Mouse (Mus musculus) liver, embryonic 14.5 days (tissue): ENCODE measurements around the gene Mrap. TPM values are rescaled to one million over a fixed set of nuclear protein-coding genes. Genes with fewer than 3 reads are reported as not detected.
A peak's percentile ranks its signal among the peaks of the same experiment; 100 is the strongest.

ENCODE experiments used
- ATAC-seq: fragments of 200-750 bp; cut with Nextera tagmentation; 2 replicates; pipeline ENCODE4 v1.8.0; 2017; ENCODE audit warnings: moderate number of reproducible peaks, mild to moderate bottlenecking, moderate library complexity; ENCODE audit not compliant: insufficient read depth
- DNase-seq, 3 experiments: peaks; one replicate each; pipeline ENCODE4 v3.0.0-alpha.2; 2012 to 2013; ENCODE audit warnings: low read depth in 3 of 3, low spot score in 3 of 3
- H3K27ac ChIP-seq: fragments of 300-500 bp; sonication (generic); 2 replicates; pipeline ENCODE4 v1.5.1; 2014; ENCODE audit warnings: moderate library complexity, mild to moderate bottlenecking, control low read depth, inconsistent platforms
- H3K27me3 ChIP-seq: fragments of 300-500 bp; sonication (generic); 2 replicates; pipeline ENCODE4 v1.6.1; 2014; ENCODE audit warnings: mild to moderate bottlenecking, low read length, moderate library complexity; ENCODE audit not compliant: control insufficient read depth, insufficient read depth
- H3K36me3 ChIP-seq: fragments of 300-500 bp; sonication (generic); replicated peaks from 2 replicates; pipeline ENCODE4 v1.6.1; 2014; ENCODE audit warnings: low read depth; ENCODE audit not compliant: control insufficient read depth, insufficient read depth
- H3K4me1 ChIP-seq, 2 experiments: fragments of 200-500 bp in 1 of 2; fragments of 300-500 bp in 1 of 2; sonication (generic) in 1 of 2; replicated peaks; 2 replicates each; pipeline ENCODE4 v1.6.1; 2012 to 2014; ENCODE audit warnings: antibody characterized with exemption in 1 of 2, inconsistent platforms in 1 of 2, low read length in 1 of 2; ENCODE audit not compliant: control insufficient read depth in 2 of 2, insufficient read depth in 2 of 2
- H3K4me2 ChIP-seq: fragments of 300-500 bp; sonication (generic); 2 replicates; pipeline ENCODE4 v1.6.1; 2014; ENCODE audit warnings: low read depth, mild to moderate bottlenecking, control low read depth, moderate library complexity
- H3K4me3 ChIP-seq, 2 experiments: fragments of 200-500 bp in 1 of 2; fragments of 300-500 bp in 1 of 2; sonication (generic) in 1 of 2; 2 replicates each; pipeline ENCODE4 v1.5.1; 2012 to 2014; ENCODE audit warnings: low read depth in 2 of 2, low read length in 2 of 2, mild to moderate bottlenecking in 2 of 2, control low read depth in 1 of 2, inconsistent platforms in 1 of 2, moderate library complexity in 1 of 2; ENCODE audit not compliant: insufficient read depth in 1 of 2
- H3K9ac ChIP-seq: fragments of 300-500 bp; sonication (generic); replicated peaks from 2 replicates; pipeline ENCODE4 v1.6.1; 2014; ENCODE audit warnings: mild to moderate bottlenecking, control low read depth, moderate library complexity
- H3K9me3 ChIP-seq: fragments of 300-500 bp; sonication (generic); 2 replicates; pipeline ENCODE4 v1.6.1; 2016; ENCODE audit warnings: low read length, mixed read lengths; ENCODE audit not compliant: control insufficient read depth
- CTCF ChIP-seq: IDR thresholded peaks from 2 replicates; pipeline ENCODE4 v1.5.1; 2016; ENCODE audit warnings: antibody characterized with exemption, low read depth, control low read depth
- EP300 ChIP-seq: IDR thresholded peaks from 2 replicates; pipeline ENCODE4 v1.6.1; 2016; ENCODE audit warnings: antibody characterized with exemption, low read depth
- WGBS: fragments of 180-500 bp; shearing (Covaris S2); extraction: QIAGEN DNeasy Blood & Tissue Kit; methylation state at CpG from one replicate; pipeline ENCODE4 v1.1.7; 2014; ENCODE audit not compliant: insufficient replicate concordance; 5-methylcytosine and 5-hydroxymethylcytosine counted together
- polyA plus RNA-seq, 2 experiments: library from polyadenylated mRNA; depleted of rRNA in 1 of 2; stranded (reverse) in 1 of 2; unstranded in 1 of 2; fragments of >200 nt; fragmentation: Nextera tagmentation in 1 of 2; extraction: Ambion mirVana in 1 of 2; gene quantifications; 2 replicates each; pipeline versions ENCODE4 v1.2.1 to v1.2.3; 2012 to 2014

Gene Mrap
- polyA plus RNA-seq, 2 experiments, result 45.1 to 53.6 TPM

- no peak overlapping the region for H3K27ac ChIP-seq
- H3K27me3 ChIP-seq, result no peaks in the 10 kb centered on the region
- 6% methylated on average over 3 of the region's 3 CpGs for WGBS
- no peaks in the 10 kb centered on the region; a peak in 1 of 4 replicates for H3K4me1 ChIP-seq
- H3K9ac ChIP-seq, result no peak overlapping the region
- no peaks in the 10 kb centered on the region for H3K36me3 ChIP-seq
- DNase-seq (no peak), ATAC-seq (no peak)
- no peaks in the 10 kb centered on the region for H3K9me3 ChIP-seq
- H3K4me2 ChIP-seq, result no peak overlapping the region
- TF ChIP-seq CTCF (no peak), EP300 (no peak)
- no peak overlapping the region for H3K4me3 ChIP-seq
Measured at GRCm38 (mm10) chr16:90706279-90706678, 31.7 kb upstream of the Mrap start.

- H3K36me3 ChIP-seq, result no peaks in the 10 kb centered on the region
- no peak overlapping the region for H3K9ac ChIP-seq
- WGBS, result 60% methylated on average over 17 of the region's 17 CpGs
- DNase-seq (no peak), ATAC-seq (no peak)
- no peak overlapping the region for H3K27ac ChIP-seq
- no peak for TF ChIP-seq EP300
- TF ChIP-seq CTCF, result no peak
- no peaks in the 10 kb centered on the region for H3K9me3 ChIP-seq
- H3K4me3 ChIP-seq, result no peak overlapping the region
- no peaks in the 10 kb centered on the region for H3K4me1 ChIP-seq
- H3K4me2 ChIP-seq, result no peak overlapping the region
- H3K27me3 ChIP-seq, result no peaks in the 10 kb centered on the region
Measured at GRCm38 (mm10) chr16:90709711-90710289, 28.2 kb upstream of the Mrap start.

DNA sequence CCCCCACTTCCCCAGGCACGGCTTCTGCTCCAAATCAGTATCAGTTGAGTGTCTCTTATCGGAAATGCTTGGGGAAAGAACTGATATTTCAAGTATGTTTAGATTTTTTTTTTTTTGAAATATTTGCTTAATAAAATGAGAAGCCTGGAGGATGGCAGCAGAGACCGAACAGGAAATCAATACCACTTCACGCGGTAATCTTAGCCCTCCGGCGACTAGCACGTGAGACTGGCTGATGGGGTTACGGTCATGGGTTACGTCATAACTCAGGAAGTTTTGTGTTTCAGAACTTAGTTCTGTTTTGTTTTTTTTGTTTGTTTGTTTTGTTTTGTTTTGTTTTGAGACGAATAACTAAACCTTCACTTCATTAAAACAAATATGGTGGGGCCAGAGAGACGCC, 27.7 kb upstream of the Mrap start:
- 64% methylated on average over 12 of the region's 12 CpGs for WGBS
- Histone ChIP-seq H3K36me3 (no peaks in the 10 kb centered on the region), H3K27me3 (no peaks in the 10 kb centered on the region)

GRCm38 (mm10) chr16:90724051-90724450, 14.0 kb upstream of the Mrap start:
- Histone ChIP-seq H3K9ac (no peak overlapping the region), H3K9me3 (no peaks in the 10 kb centered on the region), H3K27me3 (no peaks in the 10 kb centered on the region), H3K27ac (no peak overlapping the region), H3K36me3 (peaks cover 26% of the 10 kb centered on the region), H3K4me2 (no peak overlapping the region), H3K4me3 (no peak overlapping the region), H3K4me1 (peaks cover 10 to 16% of the 10 kb centered on the region in 2 experiments)
- ATAC-seq (no peak), DNase-seq (no peak)
- WGBS, result 85% methylated on average over 4 of the region's 4 CpGs
- TF ChIP-seq EP300 (no peak), CTCF (no peak)

More for the DNA sequence above, 27.7 kb upstream of the Mrap start:
- TF ChIP-seq CTCF, result no peak
- no peak for TF ChIP-seq EP300
- no peak overlapping the region for H3K4me2 ChIP-seq
- no peak overlapping the region for H3K27ac ChIP-seq
- H3K9ac ChIP-seq, result no peak overlapping the region
- H3K9me3 ChIP-seq, result no peaks in the 10 kb centered on the region
- no peak for ATAC-seq
- H3K4me1 ChIP-seq, result no peaks in the 10 kb centered on the region
- DNase-seq, result no peak
- H3K4me3 ChIP-seq, result no peak overlapping the region

GRCm38 (mm10) chr16:90726600-90727227, 11.3 kb upstream of the Mrap start:
- Histone ChIP-seq H3K4me1 (peaks cover 10 to 16% of the 10 kb centered on the region in 2 experiments), H3K36me3 (peaks cover 10% of the 10 kb centered on the region), H3K4me3 (peak overlapping the region; percentile 78 to 95), H3K9ac (peak overlapping the region; percentile 90), H3K27ac (peak overlapping the region; percentile 61), H3K9me3 (no peaks in the 10 kb centered on the region; the same call in 1 of the 2 replicates), H3K4me2 (peak overlapping the region; percentile 84), H3K27me3 (no peaks in the 10 kb centered on the region)
- ATAC-seq (peak; percentile 57), DNase-seq (peak in 1 of 3 experiments; percentile 35)
- TF ChIP-seq CTCF (0 out of 2 replicates have a peak, but pooled peaks have one; percentile 23), EP300 (no peak)
- 2% methylated on average over 38 of the region's 38 CpGs for WGBS
